In genomic region chr9:21840115-21840787, GRCm38 (mm10) we compare ENCODE assay signal across 8 mouse cellular contexts. TPM values are rescaled to one million over a fixed set of nuclear protein-coding genes. Genes with fewer than 3 reads are reported as not detected.
DNase-seq lines count a peak whose midpoint lies in the region; ATAC-seq and TF ChIP-seq lines count a peak whose summit lies in the region.

No protein-coding gene starts in this region.

- H3K4me2 ChIP-seq in forebrain, embryonic 11.5 days (ENCODE audit: low read depth, low read length, severe bottlenecking), result no peak overlapping the region
- H3K4me2 ChIP-seq in kidney, postnatal 0 days (ENCODE audit: low read length), result no peak overlapping the region
- no peak overlapping the region for H3K4me2 ChIP-seq in midbrain, embryonic 11.5 days

- H3K27me3 ChIP-seq in forebrain, embryonic 10.5 days (ENCODE audit: poor library complexity, severe bottlenecking), result no peaks in the 10 kb centered on the region
- no peaks in the 10 kb centered on the region for H3K27me3 ChIP-seq in forebrain, embryonic 11.5 days (ENCODE audit: control insufficient read depth, insufficient read depth, low read length)
- no peaks in the 10 kb centered on the region for H3K27me3 ChIP-seq in thymus, adult 2 months (ENCODE audit: control insufficient read depth, insufficient read depth, low read length)
- no peaks in the 10 kb centered on the region for H3K27me3 ChIP-seq in embryonic facial prominence, embryonic 10.5 days (replicated peaks; ENCODE audit: low read depth, poor library complexity, severe bottlenecking)
- H3K27me3 ChIP-seq in kidney, postnatal 0 days (ENCODE audit: insufficient read depth, low read length), result no peaks in the 10 kb centered on the region
- no peaks in the 10 kb centered on the region for H3K27me3 ChIP-seq in midbrain, embryonic 11.5 days (ENCODE audit: control insufficient read depth, insufficient read depth, low read length)

- WGBS in forebrain, embryonic 10.5 days, result 60% methylated on average over 8 of the region's 8 CpGs
- WGBS in forebrain, embryonic 11.5 days, result 55% methylated on average over 8 of the region's 8 CpGs
- 63% methylated on average over 8 of the region's 8 CpGs for WGBS in thymus, adult 2 months
- 57% methylated on average over 8 of the region's 8 CpGs for WGBS in embryonic facial prominence, embryonic 10.5 days
- 56% methylated on average over 8 of the region's 8 CpGs for WGBS in kidney, postnatal 0 days
- 63% methylated on average over 8 of the region's 8 CpGs for WGBS in midbrain, embryonic 11.5 days

- peak; percentile 34 for DNase-seq in forebrain, embryonic 10.5 days (ENCODE audit: extremely low spot score, low spot score)
- no peak for DNase-seq in forebrain, embryonic 11.5 days (ENCODE audit: low spot score)
- DNase-seq in thymus, adult 2 months, result peak; percentile 45
- DNase-seq in thymus, adult 18-20 months, result no peak
- peak; percentile 60 for DNase-seq in embryonic facial prominence, embryonic 10.5 days (ENCODE audit: low spot score)
- peak; percentile 70 for DNase-seq in kidney, postnatal 0 days (ENCODE audit: low spot score)
- peak; percentile 92 for DNase-seq in midbrain, embryonic 11.5 days (ENCODE audit: low spot score, missing footprints)
- DNase-seq in thymus, postnatal 25 days, result peak; percentile 38

- TF ChIP-seq CTCF in thymus, adult 2 months (IDR thresholded peaks at IDR 0.05; ENCODE audit: borderline replicate concordance, control insufficient read depth, extremely low read depth, insufficient read depth, low read length, poor library complexity), result peak; percentile 29; the same call in 1 of the 2 replicates
- TF ChIP-seq CTCF in kidney, postnatal 0 days (IDR thresholded peaks at IDR 0.05; ENCODE audit: low read depth), result peak; percentile 83

- H3K36me3 ChIP-seq in forebrain, embryonic 10.5 days (replicated peaks), result peaks cover 84% of the 10 kb centered on the region
- H3K36me3 ChIP-seq in forebrain, embryonic 11.5 days (ENCODE audit: control insufficient read depth, insufficient read depth, low read length), result no peaks in the 10 kb centered on the region
- no peaks in the 10 kb centered on the region for H3K36me3 ChIP-seq in thymus, adult 2 months (ENCODE audit: control insufficient read depth, insufficient read depth, low read length)
- H3K36me3 ChIP-seq in embryonic facial prominence, embryonic 10.5 days (replicated peaks), result peaks cover 97% of the 10 kb centered on the region
- H3K36me3 ChIP-seq in kidney, postnatal 0 days (ENCODE audit: insufficient read depth, low read length), result peaks cover 52% of the 10 kb centered on the region
- H3K36me3 ChIP-seq in midbrain, embryonic 11.5 days (ENCODE audit: control insufficient read depth, insufficient read depth, low read length), result no peaks in the 10 kb centered on the region

- ATAC-seq in forebrain, embryonic 11.5 days (replicated peaks; ENCODE audit: low FRiP score), result no peak
- no peak for ATAC-seq in kidney, postnatal 0 days (replicated peaks; ENCODE audit: low FRiP score, low read depth)
- ATAC-seq in midbrain, embryonic 11.5 days (ENCODE audit: low FRiP score), result peak; percentile 65; the same call in 1 of the 2 replicates

- H3K27ac ChIP-seq in forebrain, embryonic 10.5 days, result no peak overlapping the region
- no peak overlapping the region for H3K27ac ChIP-seq in forebrain, embryonic 11.5 days (ENCODE audit: low read depth, low read length)
- no peak overlapping the region for H3K27ac ChIP-seq in thymus, adult 2 months (ENCODE audit: control insufficient read depth, insufficient read depth, low read length)
- H3K27ac ChIP-seq in embryonic facial prominence, embryonic 10.5 days (replicated peaks), result no peak overlapping the region
- H3K27ac ChIP-seq in kidney, postnatal 0 days, result 0 out of 2 replicates have a peak overlapping the region, but pooled peaks have one; percentile 6
- no peak overlapping the region for H3K27ac ChIP-seq in midbrain, embryonic 11.5 days (ENCODE audit: low read depth, low read length)

- no peaks in the 10 kb centered on the region for H3K9me3 ChIP-seq in forebrain, embryonic 10.5 days
- H3K9me3 ChIP-seq in forebrain, embryonic 11.5 days (ENCODE audit: control insufficient read depth, low read length), result no peaks in the 10 kb centered on the region
- H3K9me3 ChIP-seq in embryonic facial prominence, embryonic 10.5 days, result no peaks in the 10 kb centered on the region
- H3K9me3 ChIP-seq in kidney, postnatal 0 days (replicated peaks; ENCODE audit: low read length), result no peaks in the 10 kb centered on the region
- no peaks in the 10 kb centered on the region for H3K9me3 ChIP-seq in midbrain, embryonic 11.5 days (ENCODE audit: control insufficient read depth, low read length)

- peaks cover 4% of the 10 kb centered on the region for H3K4me1 ChIP-seq in forebrain, embryonic 10.5 days
- no peaks in the 10 kb centered on the region for H3K4me1 ChIP-seq in forebrain, embryonic 11.5 days (replicated peaks; ENCODE audit: control insufficient read depth, insufficient read depth, low read length)
- H3K4me1 ChIP-seq in thymus, adult 2 months (replicated peaks; ENCODE audit: control insufficient read depth, insufficient read depth, low read length), result no peaks in the 10 kb centered on the region
- peaks cover 23% of the 10 kb centered on the region for H3K4me1 ChIP-seq in embryonic facial prominence, embryonic 10.5 days
- no peaks in the 10 kb centered on the region for H3K4me1 ChIP-seq in kidney, postnatal 0 days (replicated peaks; ENCODE audit: insufficient read depth, low read length)
- H3K4me1 ChIP-seq in midbrain, embryonic 11.5 days (ENCODE audit: control insufficient read depth, insufficient read depth, low read length), result no peaks in the 10 kb centered on the region

- H3K9ac ChIP-seq in forebrain, embryonic 11.5 days (ENCODE audit: low read length), result no peak overlapping the region
- H3K9ac ChIP-seq in kidney, postnatal 0 days (ENCODE audit: low read depth, low read length), result no peak overlapping the region
- no peak overlapping the region for H3K9ac ChIP-seq in midbrain, embryonic 11.5 days (ENCODE audit: low read length)

- no peak for TF ChIP-seq POLR2A in thymus, adult 2 months (IDR thresholded peaks at IDR 0.05; ENCODE audit: control insufficient read depth, extremely low read depth, insufficient read depth, low read length, poor library complexity)

- no peak overlapping the region for H3K4me3 ChIP-seq in forebrain, embryonic 10.5 days
- H3K4me3 ChIP-seq in forebrain, embryonic 11.5 days (ENCODE audit: low read depth, low read length), result no peak overlapping the region
- no peak overlapping the region for H3K4me3 ChIP-seq in thymus, adult 2 months (ENCODE audit: control insufficient read depth, insufficient read depth, low read length)
- H3K4me3 ChIP-seq in embryonic facial prominence, embryonic 10.5 days, result no peak overlapping the region
- no peak overlapping the region for H3K4me3 ChIP-seq in kidney, postnatal 0 days (replicated peaks; ENCODE audit: low read depth, low read length)
- H3K4me3 ChIP-seq in midbrain, embryonic 11.5 days (ENCODE audit: low read depth, low read length), result no peak overlapping the region

RNA-seq across cellular contexts. Expression of gene Angptl8, which starts 4.9 kb away (rescaled TPM):
- 0.62 and 0.94 TPM in 2 replicates for polyA plus RNA-seq in forebrain, embryonic 10.5 days (2016; fragmentation: Nextera tagmentation; extraction: Ambion mirVana)
- 0.60 TPM in 1 of 2 replicates, not detected in the other for polyA plus RNA-seq in forebrain, embryonic 11.5 days (2014; fragmentation: Nextera tagmentation; extraction: Ambion mirVana)
- polyA plus RNA-seq in thymus, adult 2 months (2012; rRNA removed), result 4.7 and 6.5 TPM in 2 replicates
- polyA plus RNA-seq in embryonic facial prominence, embryonic 10.5 days (2016; fragmentation: Nextera tagmentation; extraction: Ambion mirVana), result 0.48 and 0.52 TPM in 2 replicates
- polyA plus RNA-seq in kidney, postnatal 0 days (2015; fragmentation: Nextera tagmentation; extraction: Ambion mirVana), result 5.6 and 6.1 TPM in 2 replicates
- polyA plus RNA-seq in midbrain, embryonic 11.5 days (2014; fragmentation: Nextera tagmentation; extraction: Ambion mirVana), result 0.19 and 0.22 TPM in 2 replicates

RNA-seq across cellular contexts. Expression of gene Dock6, which starts 12.2 kb away (rescaled TPM):
- 24.2 and 24.7 TPM in 2 replicates for polyA plus RNA-seq in forebrain, embryonic 10.5 days (2016; fragmentation: Nextera tagmentation; extraction: Ambion mirVana)
- polyA plus RNA-seq in forebrain, embryonic 11.5 days (2014; fragmentation: Nextera tagmentation; extraction: Ambion mirVana), result 25.5 and 27.5 TPM in 2 replicates
- polyA plus RNA-seq in thymus, adult 2 months (2012; rRNA removed), result 27.7 and 30.8 TPM in 2 replicates
- 27.2 and 28.0 TPM in 2 replicates for polyA plus RNA-seq in embryonic facial prominence, embryonic 10.5 days (2016; fragmentation: Nextera tagmentation; extraction: Ambion mirVana)
- 28.3 and 28.7 TPM in 2 replicates for polyA plus RNA-seq in kidney, postnatal 0 days (2015; fragmentation: Nextera tagmentation; extraction: Ambion mirVana)
- polyA plus RNA-seq in midbrain, embryonic 11.5 days (2014; fragmentation: Nextera tagmentation; extraction: Ambion mirVana), result 15.1 and 15.9 TPM in 2 replicates

RNA-seq across cellular contexts. Expression of gene Kank2, which starts 41.7 kb away (rescaled TPM):
- polyA plus RNA-seq in forebrain, embryonic 10.5 days (2016; fragmentation: Nextera tagmentation; extraction: Ambion mirVana), result 8.6 and 8.9 TPM in 2 replicates
- 5.1 and 5.9 TPM in 2 replicates for polyA plus RNA-seq in forebrain, embryonic 11.5 days (2014; fragmentation: Nextera tagmentation; extraction: Ambion mirVana)
- 9.1 and 12.6 TPM in 2 replicates for polyA plus RNA-seq in thymus, adult 2 months (2012; rRNA removed)
- polyA plus RNA-seq in embryonic facial prominence, embryonic 10.5 days (2016; fragmentation: Nextera tagmentation; extraction: Ambion mirVana), result 15.3 and 17.8 TPM in 2 replicates
- 10.1 and 10.3 TPM in 2 replicates for polyA plus RNA-seq in kidney, postnatal 0 days (2015; fragmentation: Nextera tagmentation; extraction: Ambion mirVana)
- polyA plus RNA-seq in midbrain, embryonic 11.5 days (2014; fragmentation: Nextera tagmentation; extraction: Ambion mirVana), result 3.5 and 3.9 TPM in 2 replicates

Comparison
In these comparisons a context has a peak if more than half of its experiments do, and no peak if none do; other contexts are left out.
1. DNase-seq: peak in forebrain, embryonic 10.5 days (single experiment), thymus, adult 2 months (single experiment), embryonic facial prominence, embryonic 10.5 days (single experiment), kidney, postnatal 0 days (single experiment), midbrain, embryonic 11.5 days (single experiment) and thymus, postnatal 25 days (single experiment); none in forebrain, embryonic 11.5 days (single experiment) and thymus, adult 18-20 months (0 of 2).